Mouse (Mus musculus): ENCODE results near the gene Mab21l1. TPM values are rescaled to one million over a fixed set of nuclear protein-coding genes. Genes with fewer than 3 reads are reported as not detected.
A peak's percentile ranks its signal among the peaks of the same experiment; 100 is the strongest.

The Mab21l1 gene
- polyA plus RNA-seq, 1 experiment from 2014 or later: 167 TPM

GRCm38 (mm10) chr3:55781429-55782055 lies 768 bp upstream of the Mab21l1 start:
- WGBS: 13% methylated on average over 5 of the region's 5 CpGs
- H3K4me3 ChIP-seq: peak overlapping the region; percentile 65
- peaks cover 57% of the 10 kb centered on the region for H3K4me1 ChIP-seq (replicated peaks)

GRCm38 (mm10) chr3:55782771-55783170 lies 461 bp downstream of the Mab21l1 start:
- no peaks in the 10 kb centered on the region for H3K9me3 ChIP-seq
- peak overlapping the region; percentile 65 for H3K4me3 ChIP-seq
- H3K36me3 ChIP-seq: no peaks in the 10 kb centered on the region
- ATAC-seq (ENCODE audit: low FRiP score): 0 out of 2 replicates have a peak, but pooled peaks have one; percentile 19
- H3K27ac ChIP-seq: peak overlapping the region; percentile 98
- H3K9ac ChIP-seq: peak overlapping the region; percentile 97
- WGBS: 1% methylated on average over 22 of the region's 22 CpGs
- H3K4me2 ChIP-seq: peak overlapping the region; percentile 69
- H3K4me1 ChIP-seq (replicated peaks): peaks cover 57% of the 10 kb centered on the region
- H3K27me3 ChIP-seq: peaks cover 20% of the 10 kb centered on the region; the same call in 1 of the 2 replicates

More at GRCm38 (mm10) chr3:55781429-55782055, 768 bp upstream of the Mab21l1 start:
- Histone ChIP-seq H3K27ac (peak overlapping the region; percentile 98), H3K9ac (peak overlapping the region; percentile 97), H3K36me3 (no peaks in the 10 kb centered on the region), H3K4me2 (peak overlapping the region; percentile 69), H3K27me3 (peaks cover 20% of the 10 kb centered on the region; the same call in 1 of the 2 replicates), H3K9me3 (no peaks in the 10 kb centered on the region)
- no peak for ATAC-seq (ENCODE audit: low FRiP score)

GRCm38 (mm10) chr3:55783171-55784081 lies 1.1 kb downstream of the Mab21l1 start:
- H3K4me1 ChIP-seq (replicated peaks): peaks cover 50% of the 10 kb centered on the region
- H3K4me3 ChIP-seq: peak overlapping the region; percentile 65
- no peaks in the 10 kb centered on the region for H3K36me3 ChIP-seq
- H3K27ac ChIP-seq: peak overlapping the region; percentile 98
- H3K27me3 ChIP-seq: peaks cover 20% of the 10 kb centered on the region; the same call in 1 of the 2 replicates
- no peak for ATAC-seq (ENCODE audit: low FRiP score)
- no peaks in the 10 kb centered on the region for H3K9me3 ChIP-seq
- peak overlapping the region; percentile 69 for H3K4me2 ChIP-seq
- 6% methylated on average over 45 of the region's 45 CpGs for WGBS
- H3K9ac ChIP-seq: peak overlapping the region; percentile 97

- peak overlapping the region; percentile 98 for H3K27ac ChIP-seq
- H3K4me3 ChIP-seq: peak overlapping the region; percentile 65
- 15% methylated on average over 7 of the region's 7 CpGs for WGBS
- peak overlapping the region; percentile 97 for H3K9ac ChIP-seq
- no peaks in the 10 kb centered on the region for H3K9me3 ChIP-seq
- peak overlapping the region; percentile 69 for H3K4me2 ChIP-seq
- H3K4me1 ChIP-seq (replicated peaks): peaks cover 52% of the 10 kb centered on the region
- peaks cover 19% of the 10 kb centered on the region; the same call in 1 of the 2 replicates for H3K27me3 ChIP-seq
- no peak for ATAC-seq (ENCODE audit: low FRiP score)
- H3K36me3 ChIP-seq: no peaks in the 10 kb centered on the region
Observed at GRCm38 (mm10) chr3:55784101-55784500, 1.8 kb downstream of the Mab21l1 start.

GRCm38 (mm10) chr3:55785266-55785980 lies 3.1 kb downstream of the Mab21l1 start:
- peak overlapping the region; percentile 77 for H3K4me2 ChIP-seq
- H3K27me3 ChIP-seq: peaks cover 16% of the 10 kb centered on the region; the same call in 1 of the 2 replicates
- H3K4me1 ChIP-seq (replicated peaks): peaks cover 51% of the 10 kb centered on the region
- H3K9ac ChIP-seq: peak overlapping the region; percentile 92
- H3K36me3 ChIP-seq: no peaks in the 10 kb centered on the region
- H3K4me3 ChIP-seq: peak overlapping the region; percentile 51
- WGBS: 45% methylated on average over 4 of the region's 4 CpGs
- ATAC-seq (ENCODE audit: low FRiP score): no peak
- peak overlapping the region; percentile 99 for H3K27ac ChIP-seq
- H3K9me3 ChIP-seq: no peaks in the 10 kb centered on the region

- peaks cover 16% of the 10 kb centered on the region; the same call in 1 of the 2 replicates for H3K27me3 ChIP-seq
- H3K9me3 ChIP-seq: no peaks in the 10 kb centered on the region
- 12% methylated on average over 3 of the region's 3 CpGs for whole genome bisulfite sequencing
- H3K36me3 ChIP-seq: no peaks in the 10 kb centered on the region
- H3K4me1 ChIP-seq (replicated peaks): peaks cover 44% of the 10 kb centered on the region
- peak overlapping the region; percentile 51 for H3K4me3 ChIP-seq
- ATAC-seq (ENCODE audit: low FRiP score): no peak
- peak overlapping the region; percentile 92 for H3K9ac ChIP-seq
- peak overlapping the region; percentile 77 for H3K4me2 ChIP-seq
- H3K27ac ChIP-seq: peak overlapping the region; percentile 99
Observed at GRCm38 (mm10) chr3:55785981-55786725, 3.8 kb downstream of the Mab21l1 start.

- no peak for ATAC-seq (ENCODE audit: low FRiP score)
- peak overlapping the region; percentile 77 for H3K4me2 ChIP-seq
- peak overlapping the region; percentile 51 for H3K4me3 ChIP-seq
- peaks cover 36% of the 10 kb centered on the region for H3K4me1 ChIP-seq (replicated peaks)
- no peaks in the 10 kb centered on the region for H3K9me3 ChIP-seq
- H3K27ac ChIP-seq: peak overlapping the region; percentile 99
- H3K9ac ChIP-seq: peak overlapping the region; percentile 92
- H3K36me3 ChIP-seq: no peaks in the 10 kb centered on the region
- WGBS: 9% methylated on average over 17 of the region's 17 CpGs
- peaks cover 13% of the 10 kb centered on the region; the same call in 1 of the 2 replicates for H3K27me3 ChIP-seq
Observed at GRCm38 (mm10) chr3:55786835-55787486, 4.7 kb downstream of the Mab21l1 start.

- ATAC-seq (ENCODE audit: low FRiP score): peak; percentile 71
- Histone ChIP-seq H3K27me3 (peaks cover 13% of the 10 kb centered on the region; the same call in 1 of the 2 replicates), H3K4me1 (replicated peaks) (peaks cover 29% of the 10 kb centered on the region), H3K27ac (peak overlapping the region; percentile 99), H3K9ac (peak overlapping the region; percentile 92), H3K4me2 (peak overlapping the region; percentile 77), H3K36me3 (no peaks in the 10 kb centered on the region), H3K9me3 (no peaks in the 10 kb centered on the region), H3K4me3 (peak overlapping the region; percentile 51)
- 1% methylated on average over 54 of the region's 54 CpGs for WGBS
Observed at GRCm38 (mm10) chr3:55787487-55788213, 5.3 kb downstream of the Mab21l1 start.

- peak overlapping the region; percentile 77 for H3K4me2 ChIP-seq
- 13% methylated on average over 4 of the region's 4 CpGs for WGBS
- no peaks in the 10 kb centered on the region for H3K9me3 ChIP-seq
- H3K4me3 ChIP-seq: peak overlapping the region; percentile 51
- peaks cover 13% of the 10 kb centered on the region; the same call in 1 of the 2 replicates for H3K27me3 ChIP-seq
- peaks cover 25% of the 10 kb centered on the region for H3K4me1 ChIP-seq (replicated peaks)
- H3K36me3 ChIP-seq: no peaks in the 10 kb centered on the region
- H3K27ac ChIP-seq: peak overlapping the region; percentile 99
- no peak for ATAC-seq (ENCODE audit: low FRiP score)
- peak overlapping the region; percentile 92; the same call in 1 of the 2 replicates for H3K9ac ChIP-seq
Observed at GRCm38 (mm10) chr3:55788214-55788586, 5.9 kb downstream of the Mab21l1 start.

- WGBS: 20% methylated on average over 5 of the region's 5 CpGs
- Histone ChIP-seq H3K9me3 (no peaks in the 10 kb centered on the region), H3K36me3 (no peaks in the 10 kb centered on the region), H3K4me3 (no peak overlapping the region), H3K4me2 (peak overlapping the region; percentile 32), H3K4me1 (replicated peaks) (peaks cover 25% of the 10 kb centered on the region), H3K9ac (no peak overlapping the region), H3K27me3 (peaks cover 9% of the 10 kb centered on the region; the same call in 1 of the 2 replicates), H3K27ac (peak overlapping the region; percentile 80)
- ATAC-seq (ENCODE audit: low FRiP score): no peak
Observed at GRCm38 (mm10) chr3:55788621-55789201, 6.4 kb downstream of the Mab21l1 start.
